Mouse (Mus musculus) MEL (cell line): ENCODE measurements around the gene Padi1. TPM values are rescaled to one million over a fixed set of nuclear protein-coding genes. Genes with fewer than 3 reads are reported as not detected.

Source experiments
- DNase-seq: peaks from one replicate; pipeline ENCODE4 v3.0.0; 2011; ENCODE audit warnings: low read depth, low spot score
- H3K27ac ChIP-seq: 2 replicates; pipeline ENCODE4 v1.5.1; 2012; ENCODE audit warnings: low read depth, mild to moderate bottlenecking, control low read depth, low read length, moderate library complexity; ENCODE audit not compliant: control insufficient read depth
- H3K27me3 ChIP-seq, 2 experiments: fragments of 150-350 bp in 1 of 2; sonication (generic) in 1 of 2; 2 replicates each; pipeline ENCODE4 v1.6.1; 2012; ENCODE audit warnings: low read length in 2 of 2, mild to moderate bottlenecking in 2 of 2, improper control_type of control experiment in 1 of 2, moderate library complexity in 1 of 2; ENCODE audit not compliant: insufficient read depth in 2 of 2, control insufficient read depth in 1 of 2
- H3K36me3 ChIP-seq, 2 experiments: 2 replicates each; pipeline ENCODE4 v1.6.1; 2012 to 2014; ENCODE audit warnings: low read length in 2 of 2, improper control_type of control experiment in 1 of 2, inconsistent platforms in 1 of 2, mild to moderate bottlenecking in 1 of 2; ENCODE audit not compliant: insufficient read depth in 2 of 2, control insufficient read depth in 1 of 2
- H3K4me1 ChIP-seq, 2 experiments: fragments of 150-350 bp in 1 of 2; sonication (generic) in 1 of 2; 2 replicates each; pipeline ENCODE4 v1.6.1; 2012; ENCODE audit warnings: low read length in 2 of 2, improper control_type of control experiment in 1 of 2, mild to moderate bottlenecking in 1 of 2; ENCODE audit not compliant: insufficient read depth in 2 of 2, control insufficient read depth in 1 of 2
- H3K4me3 ChIP-seq, 2 experiments: fragments of 150-350 bp in 1 of 2; sonication (generic) in 1 of 2; 2 replicates each; pipeline ENCODE4 v1.5.1; 2012; ENCODE audit warnings: low read depth in 2 of 2, low read length in 2 of 2, mild to moderate bottlenecking in 2 of 2, moderate library complexity in 2 of 2, control low read depth in 1 of 2, improper control_type of control experiment in 1 of 2; ENCODE audit not compliant: control insufficient read depth in 1 of 2, insufficient read depth in 1 of 2
- H3K79me2 ChIP-seq: 2 replicates; pipeline ENCODE4 v1.6.1; 2012; ENCODE audit warnings: mild to moderate bottlenecking, low read length, moderate library complexity; ENCODE audit not compliant: control insufficient read depth, poor library complexity, insufficient read depth
- H3K9ac ChIP-seq: 2 replicates; pipeline ENCODE4 v1.6.1; 2012; ENCODE audit warnings: low read depth, mild to moderate bottlenecking, control low read depth, low read length, moderate library complexity; ENCODE audit not compliant: control insufficient read depth, poor library complexity, severe bottlenecking
- H3K9me3 ChIP-seq: fragments of 150-350 bp; sonication (generic); replicated peaks from 2 replicates; pipeline ENCODE4 v1.6.1; 2012; ENCODE audit warnings: mild to moderate bottlenecking, low read length, improper control_type of control experiment, moderate library complexity; ENCODE audit not compliant: insufficient read depth
- CHD1 ChIP-seq: IDR thresholded peaks from 2 replicates; pipeline ENCODE4 v1.6.1; 2012; ENCODE audit warnings: low read depth, mild to moderate bottlenecking, inconsistent platforms, low read length, improper control_type of control experiment
- CHD2 ChIP-seq: IDR thresholded peaks from 2 replicates; pipeline ENCODE4 v1.6.1; 2011; ENCODE audit warnings: low read length, improper control_type of control experiment
- E2F4 ChIP-seq: IDR thresholded peaks from 2 replicates; pipeline ENCODE4 v1.6.1; 2011; ENCODE audit warnings: low read depth, low read length, improper control_type of control experiment, borderline replicate concordance
- EP300 ChIP-seq, 2 experiments: IDR thresholded peaks; 2 replicates each; pipeline ENCODE4 v1.6.1; 2011; ENCODE audit warnings: improper control_type of control experiment in 2 of 2, low read length in 2 of 2, low read depth in 1 of 2, mild to moderate bottlenecking in 1 of 2
- ETS1 ChIP-seq: IDR thresholded peaks from 2 replicates; pipeline ENCODE4 v1.6.1; 2012; ENCODE audit warnings: low read depth, mild to moderate bottlenecking, inconsistent platforms, low read length, improper control_type of control experiment, moderate library complexity
- KAT2A ChIP-seq: conservative IDR thresholded peaks from 2 replicates; pipeline ENCODE4 v1.6.1; 2012; ENCODE audit warnings: low read depth, low read length, improper control_type of control experiment, inconsistent platforms
- MAZ ChIP-seq: IDR thresholded peaks from 2 replicates; pipeline ENCODE4 v1.6.1; 2012; ENCODE audit warnings: low read depth, mild to moderate bottlenecking, inconsistent platforms, low read length, improper control_type of control experiment
- MYC ChIP-seq: IDR thresholded peaks from 2 replicates; pipeline ENCODE4 v1.6.1; 2011; ENCODE audit warnings: low read depth, mild to moderate bottlenecking, low read length, improper control_type of control experiment, moderate library complexity
- POLR2A ChIP-seq, 2 experiments: IDR thresholded peaks; 2 replicates each; pipeline ENCODE4 v1.6.1; 2011 to 2012; ENCODE audit warnings: low read length in 2 of 2, mild to moderate bottlenecking in 2 of 2, control low read depth in 1 of 2, improper control_type of control experiment in 1 of 2, low read depth in 1 of 2, moderate library complexity in 1 of 2; ENCODE audit not compliant: control insufficient read depth in 1 of 2, insufficient read depth in 1 of 2, poor library complexity in 1 of 2
- POLR2AphosphoS5 ChIP-seq: IDR thresholded peaks from 2 replicates; pipeline ENCODE4 v1.6.1; 2012; ENCODE audit warnings: low read depth, borderline replicate concordance, mild to moderate bottlenecking, inconsistent platforms, low read length, moderate library complexity, mixed read lengths
- RAD21 ChIP-seq: IDR thresholded peaks from 2 replicates; pipeline ENCODE4 v1.6.1; 2011; ENCODE audit warnings: mild to moderate bottlenecking, low read depth, low read length, improper control_type of control experiment
- SIN3A ChIP-seq: IDR thresholded peaks from 2 replicates; pipeline ENCODE4 v1.6.1; 2012; ENCODE audit warnings: low read length, improper control_type of control experiment, inconsistent platforms
- TBP ChIP-seq: IDR thresholded peaks from 2 replicates; pipeline ENCODE4 v1.8.0; 2011; ENCODE audit warnings: low read depth, low read length, improper control_type of control experiment
- TCF12 ChIP-seq: IDR thresholded peaks from 2 replicates; pipeline ENCODE4 v1.6.1; 2014; ENCODE audit warnings: low read depth, mild to moderate bottlenecking, inconsistent platforms, low read length, improper control_type of control experiment, moderate library complexity
- UBTF ChIP-seq: IDR thresholded peaks from 2 replicates; pipeline ENCODE4 v1.6.1; 2012; ENCODE audit warnings: low read depth, mild to moderate bottlenecking, inconsistent platforms, low read length, improper control_type of control experiment, moderate library complexity, borderline replicate concordance; ENCODE audit not compliant: insufficient read depth
- ZMIZ1 ChIP-seq: IDR thresholded peaks from 2 replicates; pipeline ENCODE4 v1.6.1; 2012; ENCODE audit warnings: low read depth, mild to moderate bottlenecking, inconsistent platforms, low read length, improper control_type of control experiment, moderate library complexity
- ZNF384 ChIP-seq: IDR thresholded peaks from 2 replicates; pipeline ENCODE4 v1.6.1; 2012; ENCODE audit warnings: low read depth, mild to moderate bottlenecking, inconsistent platforms, low read length, improper control_type of control experiment
- polyA plus RNA-seq, 2 experiments: library from polyadenylated mRNA; stranded (reverse) in 1 of 2; unstranded in 1 of 2; fragments of >175 nt in 1 of 2; fragments of >200 nt in 1 of 2; gene quantifications; 2 replicates each; pipeline versions ENCODE4 v1.2.1 to v1.2.4; 2012; ENCODE audit warnings: low replicate concordance in 2 of 2, low read depth in 1 of 2; ENCODE audit not compliant: insufficient read length in 2 of 2, insufficient read depth in 1 of 2, missing spikeins in 1 of 2
- total RNA-seq: library from RNA; depleted of rRNA; stranded (reverse); fragments of 300-350 nt; gene quantifications from 2 replicates; pipeline ENCODE4 v1.2.3, GENCODE M21; 2012

Padi1 gene
- total and polyA plus RNA-seq, 3 experiments: 0.31 to 0.40 TPM; not detected in 1

GRCm38 (mm10) chr4:140868484-140869190 is 23.1 kb upstream of the Padi1 start:
- H3K27ac ChIP-seq: no peak overlapping the region
- no peak for TF ChIP-seq E2F4
- no peak for TF ChIP-seq UBTF
- TF ChIP-seq TBP: no peak
- no peak for TF ChIP-seq ZMIZ1
- no peak for TF ChIP-seq TCF12
- no peak for TF ChIP-seq RAD21
- no peak for TF ChIP-seq CHD2
- no peak for TF ChIP-seq MYC
- TF ChIP-seq POLR2AphosphoS5: no peak
- no peak for TF ChIP-seq ZNF384
- no peak for TF ChIP-seq ETS1
- no peak for TF ChIP-seq POLR2A (IDR thresholded peaks at IDR 0.05; ENCODE audit: control insufficient read depth in 1 of 2, insufficient read depth in 1 of 2, low read depth in 1 of 2, low read length in 2 of 2, poor library complexity in 1 of 2)
- TF ChIP-seq CHD1: no peak
- no peak for TF ChIP-seq KAT2A
- no peak for TF ChIP-seq MAZ
- DNase-seq: peak; percentile 43
- H3K27me3 ChIP-seq: 0 out of 4 replicates have a peak, but pooled peaks cover 0 to 1% of the 10 kb centered on the region in 2 experiments
- H3K4me1 ChIP-seq: no peaks in the 10 kb centered on the region
- no peaks in the 10 kb centered on the region for H3K9me3 ChIP-seq
- no peaks in the 10 kb centered on the region for H3K36me3 ChIP-seq
- H3K9ac ChIP-seq: no peak overlapping the region
- no peaks in the 10 kb centered on the region for H3K79me2 ChIP-seq
- no peak overlapping the region for H3K4me3 ChIP-seq

GRCm38 (mm10) chr4:140862036-140862650 is 16.6 kb upstream of the Padi1 start:
- Histone ChIP-seq H3K9ac (no peak overlapping the region), H3K27me3 (0 out of 4 replicates have a peak, but pooled peaks cover 0 to 1% of the 10 kb centered on the region in 2 experiments), H3K27ac (no peak overlapping the region), H3K4me3 (no peak overlapping the region), H3K4me1 (peaks cover 2 to 26% of the 10 kb centered on the region in 2 experiments; a peak in 3 of 4 replicates)
- no peak for TF ChIP-seq SIN3A
- no peak for TF ChIP-seq EP300 (IDR thresholded peaks at IDR 0.05; ENCODE audit: low read depth in 1 of 2, low read length in 2 of 2)
- TF ChIP-seq, all 39 proteins: peak for 0
- Histone ChIP-seq H3K79me2 (no peaks in the 10 kb centered on the region), H3K36me3 (peaks cover 0 to 12% of the 10 kb centered on the region in 2 experiments; a peak in 2 of 4 replicates), H3K9me3 (no peaks in the 10 kb centered on the region)
- DNase-seq: no peak
